Mouse (Mus musculus): ENCODE data around the gene 9930021J03Rik. TPM values are rescaled to one million over a fixed set of nuclear protein-coding genes. Genes with fewer than 3 reads are reported as not detected.
A peak's percentile ranks its signal among the peaks of the same experiment; 100 is the strongest.

9930021J03Rik gene
- polyA plus RNA-seq, 1 experiment from 2014 or later: 7.6 TPM

- no peaks in the 10 kb centered on the region for H3K9me3 ChIP-seq (replicated peaks)
- H3K4me2 ChIP-seq: no peak overlapping the region
- ATAC-seq: no peak
- H3K9ac ChIP-seq: no peak overlapping the region
- H3K4me1 ChIP-seq: no peaks in the 10 kb centered on the region
- H3K36me3 ChIP-seq (ENCODE audit: poor library complexity, severe bottlenecking): no peaks in the 10 kb centered on the region
- H3K4me3 ChIP-seq: no peak overlapping the region
- WGBS: 63% methylated on average over 5 of the region's 5 CpGs
- H3K27me3 ChIP-seq: no peaks in the 10 kb centered on the region
- no peak overlapping the region for H3K27ac ChIP-seq
Measured at GRCm38 (mm10) chr19:29708461-29708860, 97.3 kb downstream of the 9930021J03Rik start.

- no peaks in the 10 kb centered on the region for H3K36me3 ChIP-seq (ENCODE audit: poor library complexity, severe bottlenecking)
- no peak overlapping the region for H3K27ac ChIP-seq
- no peaks in the 10 kb centered on the region for H3K4me1 ChIP-seq
- H3K4me2 ChIP-seq: no peak overlapping the region
- no peaks in the 10 kb centered on the region for H3K9me3 ChIP-seq (replicated peaks)
- H3K9ac ChIP-seq: no peak overlapping the region
- H3K4me3 ChIP-seq: no peak overlapping the region
- 74% methylated on average over 14 of the region's 14 CpGs for WGBS
- no peaks in the 10 kb centered on the region for H3K27me3 ChIP-seq
- no peak for ATAC-seq
Measured at GRCm38 (mm10) chr19:29708003-29708402, 97.8 kb downstream of the 9930021J03Rik start.

DNA sequence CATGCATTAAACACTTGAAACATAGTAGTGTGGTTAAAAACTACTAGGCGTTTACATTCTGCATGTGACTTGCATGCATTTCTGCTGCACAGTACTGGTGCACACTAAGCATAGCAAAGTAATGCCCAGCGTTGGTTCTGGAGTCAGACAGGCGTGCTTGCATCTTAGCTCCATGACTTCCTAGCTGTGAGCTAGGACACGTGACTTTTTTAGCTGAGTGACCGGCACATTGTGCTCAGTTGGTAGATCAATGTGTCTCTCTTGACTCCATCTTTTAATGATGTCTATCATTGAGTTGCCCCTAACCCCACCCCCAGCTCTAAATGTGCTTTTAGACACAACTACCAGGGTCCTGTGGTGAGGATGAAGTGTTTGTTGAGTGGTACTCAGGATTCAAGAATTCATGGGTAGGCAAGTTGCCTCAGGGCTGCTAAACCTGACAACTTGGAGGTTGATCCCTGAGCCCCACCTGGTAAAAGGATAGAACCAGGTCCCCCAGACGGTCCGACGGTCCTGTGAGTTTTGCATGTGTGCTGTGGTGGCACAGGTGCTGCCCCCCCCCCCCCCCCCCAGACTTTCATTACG lies 98.4 kb downstream of the 9930021J03Rik start:
- Histone ChIP-seq H3K9ac (no peak overlapping the region), H3K4me1 (no peaks in the 10 kb centered on the region), H3K4me3 (no peak overlapping the region), H3K27me3 (no peaks in the 10 kb centered on the region), H3K36me3 (ENCODE audit: poor library complexity, severe bottlenecking) (no peaks in the 10 kb centered on the region), H3K9me3 (replicated peaks) (no peaks in the 10 kb centered on the region), H3K4me2 (no peak overlapping the region), H3K27ac (no peak overlapping the region)
- 89% methylated on average over 9 of the region's 9 CpGs for WGBS
- no peak for ATAC-seq

- H3K9ac ChIP-seq: no peak overlapping the region
- H3K27ac ChIP-seq: no peak overlapping the region
- no peak overlapping the region for H3K4me3 ChIP-seq
- H3K36me3 ChIP-seq (ENCODE audit: poor library complexity, severe bottlenecking): no peaks in the 10 kb centered on the region
- H3K27me3 ChIP-seq: no peaks in the 10 kb centered on the region
- 92% methylated on average over 13 of the region's 13 CpGs for WGBS
- no peak overlapping the region for H3K4me2 ChIP-seq
- H3K9me3 ChIP-seq (replicated peaks): no peaks in the 10 kb centered on the region
- H3K4me1 ChIP-seq: no peaks in the 10 kb centered on the region
- ATAC-seq: no peak
Measured at GRCm38 (mm10) chr19:29704436-29704835, 101.4 kb downstream of the 9930021J03Rik start.

GRCm38 (mm10) chr19:29701707-29702106 lies 104.1 kb downstream of the 9930021J03Rik start:
- no peak for ATAC-seq
- no peak overlapping the region for H3K4me2 ChIP-seq
- H3K27ac ChIP-seq: no peak overlapping the region
- 71% methylated on average over 4 of the region's 4 CpGs for whole genome bisulfite sequencing
- no peak overlapping the region for H3K9ac ChIP-seq
- H3K4me1 ChIP-seq: no peaks in the 10 kb centered on the region
- H3K27me3 ChIP-seq: no peaks in the 10 kb centered on the region
- H3K36me3 ChIP-seq (ENCODE audit: poor library complexity, severe bottlenecking): no peaks in the 10 kb centered on the region
- H3K9me3 ChIP-seq (replicated peaks): no peaks in the 10 kb centered on the region
- H3K4me3 ChIP-seq: no peak overlapping the region

DNA sequence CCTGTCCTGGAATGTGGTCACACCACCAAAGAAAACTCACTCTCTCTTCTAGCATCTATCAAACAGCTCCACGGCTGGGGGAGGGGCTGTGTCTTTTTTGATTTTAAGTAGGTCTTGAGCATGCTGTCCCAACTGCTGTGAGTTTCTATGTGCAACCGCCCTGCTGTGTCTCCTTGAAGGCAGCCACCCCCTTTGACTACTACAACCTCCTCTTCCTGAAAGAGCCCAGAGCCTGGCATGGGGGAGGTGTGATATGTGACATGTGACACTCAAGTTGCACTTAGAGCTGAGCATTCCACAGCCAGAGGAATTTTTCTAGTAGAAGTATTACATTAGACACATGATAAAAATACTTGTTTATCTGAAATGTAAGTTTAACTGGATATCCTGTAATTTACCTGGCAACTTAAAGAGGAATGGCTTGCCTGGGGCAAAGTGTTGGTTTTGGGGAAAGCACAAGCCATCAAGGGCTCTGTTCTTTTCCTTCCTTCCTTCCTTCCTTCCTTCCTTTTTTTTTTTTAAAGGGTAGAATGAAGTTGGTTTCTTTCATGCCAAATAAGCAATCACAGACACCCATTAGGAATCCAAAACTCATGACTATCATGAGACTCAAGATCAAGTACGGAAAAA lies 108.4 kb downstream of the 9930021J03Rik start, which contains the start of gene Mlana:
Mlana (plus strand) TSS at position 580 of the 630 bp plus-strand sequence.
- H3K4me2 ChIP-seq: no peak within 1 kb of the TSS
- 68% methylated on average over 3 of the region's 3 CpGs for WGBS
- no peaks in the 10 kb centered on the region for H3K27me3 ChIP-seq
- no peak for ATAC-seq
- no peak within 1 kb of the TSS for H3K9ac ChIP-seq
- H3K4me1 ChIP-seq: no peaks in the 10 kb centered on the region
- no peaks in the 10 kb centered on the region for H3K9me3 ChIP-seq (replicated peaks)
- H3K36me3 ChIP-seq (ENCODE audit: poor library complexity, severe bottlenecking): no peaks in the 10 kb centered on the region
- H3K27ac ChIP-seq: no peak within 1 kb of the TSS
- no peak within 1 kb of the TSS for H3K4me3 ChIP-seq

DNA sequence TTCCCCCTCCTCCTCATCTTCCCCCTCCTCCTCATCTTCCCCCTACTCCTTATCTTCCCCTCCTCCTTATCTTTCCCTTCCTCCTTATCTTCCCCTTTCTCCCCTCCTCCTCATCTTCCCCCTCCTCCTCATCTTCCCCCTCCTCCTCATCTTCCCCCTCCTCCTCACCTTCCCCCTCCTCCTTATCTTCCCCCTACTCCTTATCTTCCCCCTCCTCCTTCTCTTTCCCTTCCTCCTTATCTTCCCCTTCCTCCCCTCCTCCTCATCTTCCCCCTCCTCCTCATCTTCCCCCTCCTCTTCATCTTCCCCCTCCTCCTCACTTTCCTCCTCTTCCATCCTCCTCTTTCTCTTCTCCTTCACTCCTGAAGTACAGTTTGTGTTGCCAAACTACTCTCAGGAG lies 108.9 kb downstream of the 9930021J03Rik start:
- Histone ChIP-seq H3K27me3 (no peaks in the 10 kb centered on the region), H3K9ac (no peak overlapping the region), H3K4me2 (no peak overlapping the region), H3K9me3 (replicated peaks) (no peaks in the 10 kb centered on the region), H3K4me1 (no peaks in the 10 kb centered on the region), H3K27ac (no peak overlapping the region), H3K4me3 (no peak overlapping the region), H3K36me3 (ENCODE audit: poor library complexity, severe bottlenecking) (no peaks in the 10 kb centered on the region)
- ATAC-seq: no peak

GRCm38 (mm10) chr19:29696309-29696708 lies 109.5 kb downstream of the 9930021J03Rik start:
- no peaks in the 10 kb centered on the region for H3K27me3 ChIP-seq
- no peak for ATAC-seq
- H3K4me2 ChIP-seq: no peak overlapping the region
- no peaks in the 10 kb centered on the region for H3K36me3 ChIP-seq (ENCODE audit: poor library complexity, severe bottlenecking)
- no peaks in the 10 kb centered on the region for H3K4me1 ChIP-seq
- 95% methylated on average over 4 of the region's 4 CpGs for WGBS
- no peaks in the 10 kb centered on the region for H3K9me3 ChIP-seq (replicated peaks)
- H3K4me3 ChIP-seq: no peak overlapping the region
- no peak overlapping the region for H3K27ac ChIP-seq
- no peak overlapping the region for H3K9ac ChIP-seq

- ATAC-seq: no peak
- H3K9me3 ChIP-seq (replicated peaks): no peaks in the 10 kb centered on the region
- H3K27me3 ChIP-seq: no peaks in the 10 kb centered on the region
- H3K4me3 ChIP-seq: no peak overlapping the region
- no peaks in the 10 kb centered on the region for H3K4me1 ChIP-seq
- 87% methylated on average over 10 of the region's 10 CpGs for whole genome bisulfite sequencing
- no peak overlapping the region for H3K9ac ChIP-seq
- no peak overlapping the region for H3K27ac ChIP-seq
- no peaks in the 10 kb centered on the region for H3K36me3 ChIP-seq (ENCODE audit: poor library complexity, severe bottlenecking)
- H3K4me2 ChIP-seq: no peak overlapping the region
Measured at GRCm38 (mm10) chr19:29695071-29695470, 110.7 kb downstream of the 9930021J03Rik start.

DNA sequence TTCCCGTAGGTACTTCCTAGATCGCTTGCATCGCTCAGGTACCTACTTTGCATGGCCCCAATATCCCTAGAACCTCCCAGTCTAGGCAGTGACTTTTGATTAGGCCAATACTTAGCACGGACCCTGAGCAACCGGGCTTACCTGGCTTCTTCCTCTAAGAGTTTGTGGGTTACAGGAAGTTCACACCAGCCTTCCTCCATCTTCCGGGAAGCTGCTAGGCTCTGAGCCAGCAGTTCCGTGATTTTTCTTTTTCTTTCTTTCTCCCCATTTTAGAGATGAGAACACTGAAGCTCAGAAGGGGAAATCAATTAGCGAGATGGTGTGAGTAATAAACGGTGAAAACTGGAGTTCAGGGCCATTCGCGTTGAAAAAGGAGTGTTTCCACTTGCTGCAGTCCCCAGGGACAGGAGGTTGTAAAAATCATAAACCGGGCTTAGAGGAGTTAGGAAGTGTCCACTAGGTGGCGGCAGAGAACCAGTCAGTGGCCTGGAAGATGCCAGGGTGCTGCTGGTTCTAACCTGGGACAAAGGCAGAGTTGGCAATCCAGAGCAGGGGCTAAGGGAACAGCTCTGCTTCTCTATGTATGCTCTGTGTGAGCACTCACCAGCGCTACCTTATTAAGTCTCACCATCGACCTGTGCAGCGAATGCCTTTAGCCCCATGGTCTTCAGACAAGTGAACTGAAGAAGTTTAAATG lies 121.8 kb downstream of the 9930021J03Rik start:
- WGBS: 51% methylated on average over 16 of the region's 16 CpGs
- peaks cover 8% of the 10 kb centered on the region for H3K9me3 ChIP-seq (replicated peaks)
- no peak overlapping the region for H3K4me3 ChIP-seq
- no peaks in the 10 kb centered on the region for H3K27me3 ChIP-seq
- no peaks in the 10 kb centered on the region for H3K36me3 ChIP-seq (ENCODE audit: poor library complexity, severe bottlenecking)
- peak; percentile 77 for ATAC-seq
- H3K27ac ChIP-seq: no peak overlapping the region
- H3K9ac ChIP-seq: no peak overlapping the region
- no peaks in the 10 kb centered on the region for H3K4me1 ChIP-seq
- H3K4me2 ChIP-seq: no peak overlapping the region

DNA sequence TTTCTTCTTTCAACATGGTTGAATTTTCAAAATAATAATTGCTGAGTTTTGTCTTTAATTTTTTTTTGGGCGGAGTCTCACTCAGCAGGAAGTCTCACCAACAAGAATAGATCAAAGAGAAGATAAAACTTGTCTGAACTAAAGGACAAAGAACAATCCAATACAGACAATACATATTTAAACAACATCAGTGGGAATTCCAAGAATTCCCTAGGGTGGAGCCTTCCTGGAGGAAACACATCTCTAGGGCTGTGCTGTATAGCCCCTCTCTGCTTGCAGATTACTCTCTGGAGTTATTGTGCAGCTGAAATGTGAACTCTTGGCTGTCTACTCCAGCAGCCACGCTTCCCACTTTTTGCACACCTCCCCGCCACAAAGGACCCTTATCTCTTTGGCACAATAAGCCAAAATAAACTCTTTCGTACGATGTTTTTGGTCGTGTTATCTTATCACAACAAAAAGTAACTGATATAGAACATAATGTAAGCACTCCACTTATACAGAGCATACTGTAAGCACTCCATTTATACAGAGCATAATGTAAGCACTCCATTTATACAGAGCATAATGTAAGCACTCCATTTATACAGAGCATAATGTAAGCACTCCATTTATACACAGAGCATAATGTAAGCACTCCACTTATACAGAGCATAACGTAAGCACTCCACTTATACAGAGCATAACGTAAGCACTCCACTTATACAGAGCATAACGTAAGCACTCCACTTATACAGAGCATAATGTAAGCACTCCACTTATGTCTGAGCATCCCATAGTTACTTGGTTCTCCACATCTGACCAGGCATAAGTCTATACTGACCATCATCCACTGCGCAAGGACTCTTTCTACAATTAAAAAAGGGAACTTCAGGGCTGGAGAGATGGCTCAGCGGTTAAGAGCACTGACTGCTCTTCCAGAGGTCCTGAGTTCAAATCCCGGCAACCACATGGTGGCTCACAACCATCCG lies 125.3 kb downstream of the 9930021J03Rik start:
- no peaks in the 10 kb centered on the region for H3K36me3 ChIP-seq (ENCODE audit: poor library complexity, severe bottlenecking)
- H3K4me3 ChIP-seq: no peak overlapping the region
- H3K9me3 ChIP-seq (replicated peaks): peaks cover 7% of the 10 kb centered on the region
- WGBS: 82% methylated on average over 13 of the region's 13 CpGs
- H3K27ac ChIP-seq: no peak overlapping the region
- H3K4me1 ChIP-seq: no peaks in the 10 kb centered on the region
- no peak overlapping the region for H3K9ac ChIP-seq
- no peaks in the 10 kb centered on the region for H3K27me3 ChIP-seq
- ATAC-seq: no peak
- H3K4me2 ChIP-seq: no peak overlapping the region
